ENCODE assay signal across 8 mouse cellular contexts in genomic region chr11:75193256-75194071, GRCm38 (mm10). TPM values are rescaled to one million over a fixed set of nuclear protein-coding genes. Genes with fewer than 3 reads are reported as not detected.
DNase-seq lines count a peak whose midpoint lies in the region; ATAC-seq lines count a peak whose summit lies in the region.

Gene Rtn4rl1, plus strand, starts transcription at chr11:75193783.

- peak within 1 kb of the TSS; percentile 65; the same call in 1 of the 2 replicates for H3K27ac ChIP-seq in embryonic facial prominence, embryonic 10.5 days (replicated peaks)
- H3K27ac ChIP-seq in heart, embryonic 12.5 days (ENCODE audit: poor library complexity, severe bottlenecking): peak within 1 kb of the TSS; percentile 84
- no peak within 1 kb of the TSS for H3K27ac ChIP-seq in kidney, embryonic 15.5 days
- H3K27ac ChIP-seq in liver, embryonic 11.5 days (ENCODE audit: low read depth, low read length): no peak within 1 kb of the TSS

- H3K4me2 ChIP-seq in heart, embryonic 12.5 days: peak within 1 kb of the TSS; percentile 87
- H3K4me2 ChIP-seq in kidney, embryonic 15.5 days: peak within 1 kb of the TSS; percentile 89
- peak within 1 kb of the TSS; percentile 87 for H3K4me2 ChIP-seq in liver, embryonic 11.5 days

- under 1% methylated on average over 84 of the region's 84 CpGs for WGBS in embryonic facial prominence, embryonic 10.5 days
- under 1% methylated on average over 66 of the region's 84 CpGs for WGBS in heart, embryonic 12.5 days
- under 1% methylated on average over 83 of the region's 84 CpGs for WGBS in kidney, embryonic 15.5 days
- WGBS in liver, embryonic 11.5 days: 2% methylated on average over 81 of the region's 84 CpGs

- peak within 1 kb of the TSS; percentile 48 for H3K4me3 ChIP-seq in erythroblast, embryonic 14.5 days (replicated peaks)
- H3K4me3 ChIP-seq in embryonic facial prominence, embryonic 10.5 days: peak within 1 kb of the TSS; percentile 63
- peak within 1 kb of the TSS; percentile 71 for H3K4me3 ChIP-seq in heart, embryonic 12.5 days
- peak within 1 kb of the TSS; percentile 60 for H3K4me3 ChIP-seq in kidney, embryonic 15.5 days (replicated peaks)
- H3K4me3 ChIP-seq in liver, embryonic 11.5 days (ENCODE audit: low read depth, low read length): peak within 1 kb of the TSS; percentile 57

- H3K9ac ChIP-seq in heart, embryonic 12.5 days: peak within 1 kb of the TSS; percentile 80
- H3K9ac ChIP-seq in kidney, embryonic 15.5 days: peak within 1 kb of the TSS; percentile 42
- H3K9ac ChIP-seq in liver, embryonic 11.5 days (ENCODE audit: low read depth, low read length): peak within 1 kb of the TSS; percentile 40

- H3K36me3 ChIP-seq in erythroblast, embryonic 14.5 days (ENCODE audit: control insufficient read depth): no peaks in the 10 kb centered on the region
- 0 out of 2 replicates have a peak, but pooled peaks cover under 1% of the 10 kb centered on the region for H3K36me3 ChIP-seq in embryonic facial prominence, embryonic 10.5 days (replicated peaks)
- no peaks in the 10 kb centered on the region for H3K36me3 ChIP-seq in heart, embryonic 12.5 days
- H3K36me3 ChIP-seq in kidney, embryonic 15.5 days: no peaks in the 10 kb centered on the region
- no peaks in the 10 kb centered on the region for H3K36me3 ChIP-seq in liver, embryonic 11.5 days (ENCODE audit: control insufficient read depth, insufficient read depth, low read length)

- peaks cover 52% of the 10 kb centered on the region for H3K4me1 ChIP-seq in erythroblast, embryonic 14.5 days (ENCODE audit: control insufficient read depth)
- H3K4me1 ChIP-seq in embryonic facial prominence, embryonic 10.5 days: peaks cover 67% of the 10 kb centered on the region
- H3K4me1 ChIP-seq in heart, embryonic 12.5 days (replicated peaks): peaks cover 67% of the 10 kb centered on the region
- H3K4me1 ChIP-seq in kidney, embryonic 15.5 days: peaks cover 62% of the 10 kb centered on the region
- H3K4me1 ChIP-seq in liver, embryonic 11.5 days (replicated peaks; ENCODE audit: control insufficient read depth, insufficient read depth, low read length): peaks cover 37% of the 10 kb centered on the region

- H3K27me3 ChIP-seq in erythroblast, embryonic 14.5 days (ENCODE audit: control insufficient read depth): peaks cover 80% of the 10 kb centered on the region
- H3K27me3 ChIP-seq in embryonic facial prominence, embryonic 10.5 days (replicated peaks; ENCODE audit: low read depth, poor library complexity, severe bottlenecking): peaks cover 80% of the 10 kb centered on the region
- peaks cover 42% of the 10 kb centered on the region for H3K27me3 ChIP-seq in heart, embryonic 12.5 days (replicated peaks)
- H3K27me3 ChIP-seq in kidney, embryonic 15.5 days: peaks cover 68% of the 10 kb centered on the region
- H3K27me3 ChIP-seq in liver, embryonic 11.5 days (replicated peaks; ENCODE audit: control insufficient read depth, insufficient read depth, low read length): peaks cover 55% of the 10 kb centered on the region

- H3K9me3 ChIP-seq in erythroblast, embryonic 14.5 days (ENCODE audit: control insufficient read depth, low read length): peaks cover 18% of the 10 kb centered on the region; the same call in 1 of the 2 replicates
- no peaks in the 10 kb centered on the region for H3K9me3 ChIP-seq in embryonic facial prominence, embryonic 10.5 days
- H3K9me3 ChIP-seq in heart, embryonic 12.5 days (replicated peaks): no peaks in the 10 kb centered on the region
- H3K9me3 ChIP-seq in kidney, embryonic 15.5 days (replicated peaks): no peaks in the 10 kb centered on the region
- H3K9me3 ChIP-seq in liver, embryonic 11.5 days (ENCODE audit: control insufficient read depth, low read length): no peaks in the 10 kb centered on the region

- no peak for ATAC-seq in erythroblast, adult 5-6 weeks (replicated peaks; ENCODE audit: low FRiP score, poor library complexity, severe bottlenecking)
- ATAC-seq in heart, embryonic 12.5 days (ENCODE audit: insufficient number of reproducible peaks, low FRiP score): peak; percentile 31; the same call in 1 of the 2 replicates
- peak; percentile 10; the same call in 1 of the 2 replicates for ATAC-seq in kidney, embryonic 15.5 days (replicated peaks; ENCODE audit: low FRiP score)
- no peak for ATAC-seq in liver, embryonic 11.5 days (replicated peaks; ENCODE audit: low FRiP score)

- DNase-seq in embryonic facial prominence, embryonic 10.5 days (ENCODE audit: low spot score): peak; percentile 61
- peak; percentile 60 for DNase-seq in liver, embryonic 11.5 days (ENCODE audit: low spot score)
- DNase-seq in neural tube, embryonic 10.5 days (ENCODE audit: extremely low spot score, low spot score): peak; percentile 62
- DNase-seq in thymus, adult 18-20 months: peak; percentile 70 to 73

RNA-seq across cellular contexts. Expression of gene Rtn4rl1, which starts in this region (rescaled TPM):
- polyA plus RNA-seq in erythroblast, embryonic 14.5 days (2012): 0.01 TPM in 1 of 2 replicates, not detected in the other
- total RNA-seq in erythroblast, adult 5-6 weeks (2015; ENCODE audit: low replicate concordance): not detected in 2 replicates
- total RNA-seq in erythroblast, adult 5-6 weeks (2017; ENCODE audit: low replicate concordance): not detected in 2 replicates
- polyA plus RNA-seq in embryonic facial prominence, embryonic 10.5 days (2016; fragmentation: Nextera tagmentation; extraction: Ambion mirVana): 1.5 and 2.1 TPM in 2 replicates
- polyA plus RNA-seq in heart, embryonic 12.5 days (2016; fragmentation: Nextera tagmentation; extraction: Ambion mirVana): 16.3 and 16.8 TPM in 2 replicates
- polyA plus RNA-seq in kidney, embryonic 15.5 days (2015; fragmentation: Nextera tagmentation; extraction: Ambion mirVana): 3.4 and 3.6 TPM in 2 replicates
- 1.7 and 2.9 TPM in 2 replicates for polyA plus RNA-seq in liver, embryonic 11.5 days (2014; fragmentation: Nextera tagmentation; extraction: Ambion mirVana)

Comparison
In these comparisons a context has a peak if more than half of its experiments do, and no peak if none do; other contexts are left out.
1. ATAC-seq: peak in heart, embryonic 12.5 days (single experiment) and kidney, embryonic 15.5 days (single experiment); none in erythroblast, adult 5-6 weeks (single experiment) and liver, embryonic 11.5 days (single experiment).
2. H3K27ac ChIP-seq: peak in embryonic facial prominence, embryonic 10.5 days (single experiment) and heart, embryonic 12.5 days (single experiment); none in kidney, embryonic 15.5 days (single experiment) and liver, embryonic 11.5 days (single experiment).
3. Peak in every context shown above with its lines, with median percentiles within 50 percentile points of each other: H3K4me3 ChIP-seq, DNase-seq, H3K4me2 ChIP-seq and H3K9ac ChIP-seq.